Mouse (Mus musculus) MEL (cell line): Measurements from ENCODE around the gene B4galnt3. TPM values are rescaled to one million over a fixed set of nuclear protein-coding genes. Genes with fewer than 3 reads are reported as not detected.

Source experiments
- DNase-seq: peaks from one replicate; pipeline ENCODE4 v3.0.0; 2011; ENCODE audit warnings: low read depth, low spot score
- H3K27ac ChIP-seq: 2 replicates; pipeline ENCODE4 v1.5.1; 2012; ENCODE audit warnings: low read depth, mild to moderate bottlenecking, control low read depth, low read length, moderate library complexity; ENCODE audit not compliant: control insufficient read depth
- H3K27me3 ChIP-seq, 2 experiments: fragments of 150-350 bp in 1 of 2; sonication (generic) in 1 of 2; 2 replicates each; pipeline ENCODE4 v1.6.1; 2012; ENCODE audit warnings: low read length in 2 of 2, mild to moderate bottlenecking in 2 of 2, improper control_type of control experiment in 1 of 2, moderate library complexity in 1 of 2; ENCODE audit not compliant: insufficient read depth in 2 of 2, control insufficient read depth in 1 of 2
- H3K36me3 ChIP-seq, 2 experiments: 2 replicates each; pipeline ENCODE4 v1.6.1; 2012 to 2014; ENCODE audit warnings: low read length in 2 of 2, improper control_type of control experiment in 1 of 2, inconsistent platforms in 1 of 2, mild to moderate bottlenecking in 1 of 2; ENCODE audit not compliant: insufficient read depth in 2 of 2, control insufficient read depth in 1 of 2
- H3K4me1 ChIP-seq, 2 experiments: fragments of 150-350 bp in 1 of 2; sonication (generic) in 1 of 2; 2 replicates each; pipeline ENCODE4 v1.6.1; 2012; ENCODE audit warnings: low read length in 2 of 2, improper control_type of control experiment in 1 of 2, mild to moderate bottlenecking in 1 of 2; ENCODE audit not compliant: insufficient read depth in 2 of 2, control insufficient read depth in 1 of 2
- H3K4me3 ChIP-seq, 2 experiments: fragments of 150-350 bp in 1 of 2; sonication (generic) in 1 of 2; 2 replicates each; pipeline ENCODE4 v1.5.1; 2012; ENCODE audit warnings: low read depth in 2 of 2, low read length in 2 of 2, mild to moderate bottlenecking in 2 of 2, moderate library complexity in 2 of 2, control low read depth in 1 of 2, improper control_type of control experiment in 1 of 2; ENCODE audit not compliant: control insufficient read depth in 1 of 2, insufficient read depth in 1 of 2
- H3K79me2 ChIP-seq: 2 replicates; pipeline ENCODE4 v1.6.1; 2012; ENCODE audit warnings: mild to moderate bottlenecking, low read length, moderate library complexity; ENCODE audit not compliant: control insufficient read depth, poor library complexity, insufficient read depth
- H3K9ac ChIP-seq: 2 replicates; pipeline ENCODE4 v1.6.1; 2012; ENCODE audit warnings: low read depth, mild to moderate bottlenecking, control low read depth, low read length, moderate library complexity; ENCODE audit not compliant: control insufficient read depth, poor library complexity, severe bottlenecking
- H3K9me3 ChIP-seq: fragments of 150-350 bp; sonication (generic); replicated peaks from 2 replicates; pipeline ENCODE4 v1.6.1; 2012; ENCODE audit warnings: mild to moderate bottlenecking, low read length, improper control_type of control experiment, moderate library complexity; ENCODE audit not compliant: insufficient read depth
- ELF1 ChIP-seq: IDR thresholded peaks from 2 replicates; pipeline ENCODE4 v1.6.1; 2014; ENCODE audit warnings: low read depth, mild to moderate bottlenecking, inconsistent platforms, low read length, improper control_type of control experiment, moderate library complexity
- ETS1 ChIP-seq: IDR thresholded peaks from 2 replicates; pipeline ENCODE4 v1.6.1; 2012; ENCODE audit warnings: low read depth, mild to moderate bottlenecking, inconsistent platforms, low read length, improper control_type of control experiment, moderate library complexity
- GABPA ChIP-seq: IDR thresholded peaks from 2 replicates; pipeline ENCODE4 v1.6.1; 2012; ENCODE audit warnings: low read depth, mild to moderate bottlenecking, inconsistent platforms, low read length, improper control_type of control experiment, moderate library complexity
- HCFC1 ChIP-seq: IDR thresholded peaks from 2 replicates; pipeline ENCODE4 v1.6.1; 2012; ENCODE audit warnings: low read depth, mild to moderate bottlenecking, inconsistent platforms, low read length, improper control_type of control experiment, moderate library complexity
- KAT2A ChIP-seq: conservative IDR thresholded peaks from 2 replicates; pipeline ENCODE4 v1.6.1; 2012; ENCODE audit warnings: low read depth, low read length, improper control_type of control experiment, inconsistent platforms
- MAFK ChIP-seq: IDR thresholded peaks from 2 replicates; pipeline ENCODE4 v1.6.1; 2011; ENCODE audit warnings: low read depth, mild to moderate bottlenecking, low read length, improper control_type of control experiment, borderline replicate concordance
- MAX ChIP-seq: IDR thresholded peaks from 2 replicates; pipeline ENCODE4 v1.6.1; 2011; ENCODE audit warnings: low read length, improper control_type of control experiment
- MAZ ChIP-seq: IDR thresholded peaks from 2 replicates; pipeline ENCODE4 v1.6.1; 2012; ENCODE audit warnings: low read depth, mild to moderate bottlenecking, inconsistent platforms, low read length, improper control_type of control experiment
- NELFE ChIP-seq: IDR thresholded peaks from 2 replicates; pipeline ENCODE4 v1.6.1; 2011; ENCODE audit warnings: low read depth, low read length, improper control_type of control experiment
- POLR2A ChIP-seq, 2 experiments: IDR thresholded peaks; 2 replicates each; pipeline ENCODE4 v1.6.1; 2011 to 2012; ENCODE audit warnings: low read length in 2 of 2, mild to moderate bottlenecking in 2 of 2, control low read depth in 1 of 2, improper control_type of control experiment in 1 of 2, low read depth in 1 of 2, moderate library complexity in 1 of 2; ENCODE audit not compliant: control insufficient read depth in 1 of 2, insufficient read depth in 1 of 2, poor library complexity in 1 of 2
- RAD21 ChIP-seq: IDR thresholded peaks from 2 replicates; pipeline ENCODE4 v1.6.1; 2011; ENCODE audit warnings: mild to moderate bottlenecking, low read depth, low read length, improper control_type of control experiment
- RCOR1 ChIP-seq: IDR thresholded peaks from 2 replicates; pipeline ENCODE4 v1.6.1; 2012; ENCODE audit warnings: low read depth, mild to moderate bottlenecking, inconsistent platforms, low read length, improper control_type of control experiment
- SMC3 ChIP-seq: IDR thresholded peaks from 2 replicates; pipeline ENCODE4 v1.6.1; 2011; ENCODE audit warnings: low read depth, low read length, improper control_type of control experiment
- TAL1 ChIP-seq: IDR thresholded peaks from 2 replicates; pipeline ENCODE4 v1.6.1; 2012; ENCODE audit warnings: mild to moderate bottlenecking, inconsistent platforms, low read length, moderate library complexity, mixed read lengths
- TBP ChIP-seq: IDR thresholded peaks from 2 replicates; pipeline ENCODE4 v1.8.0; 2011; ENCODE audit warnings: low read depth, low read length, improper control_type of control experiment
- TCF12 ChIP-seq: IDR thresholded peaks from 2 replicates; pipeline ENCODE4 v1.6.1; 2014; ENCODE audit warnings: low read depth, mild to moderate bottlenecking, inconsistent platforms, low read length, improper control_type of control experiment, moderate library complexity
- UBTF ChIP-seq: IDR thresholded peaks from 2 replicates; pipeline ENCODE4 v1.6.1; 2012; ENCODE audit warnings: low read depth, mild to moderate bottlenecking, inconsistent platforms, low read length, improper control_type of control experiment, moderate library complexity, borderline replicate concordance; ENCODE audit not compliant: insufficient read depth
- USF1 ChIP-seq: IDR thresholded peaks from 2 replicates; pipeline ENCODE4 v1.6.1; 2014; ENCODE audit warnings: low read depth, mild to moderate bottlenecking, inconsistent platforms, low read length, improper control_type of control experiment, moderate library complexity
- USF2 ChIP-seq, 2 experiments: IDR thresholded peaks; 2 replicates each; pipeline ENCODE4 v1.6.1; 2011 to 2012; ENCODE audit warnings: improper control_type of control experiment in 2 of 2, low read length in 2 of 2, borderline replicate concordance in 1 of 2, inconsistent platforms in 1 of 2, low read depth in 1 of 2, mild to moderate bottlenecking in 1 of 2; ENCODE audit not compliant: insufficient read depth in 1 of 2
- ZKSCAN1 ChIP-seq: IDR thresholded peaks from 2 replicates; pipeline ENCODE4 v1.6.1; 2012; ENCODE audit warnings: low read depth, mild to moderate bottlenecking, inconsistent platforms, low read length, improper control_type of control experiment, moderate library complexity
- ZNF384 ChIP-seq: IDR thresholded peaks from 2 replicates; pipeline ENCODE4 v1.6.1; 2012; ENCODE audit warnings: low read depth, mild to moderate bottlenecking, inconsistent platforms, low read length, improper control_type of control experiment
- polyA plus RNA-seq, 2 experiments: library from polyadenylated mRNA; stranded (reverse) in 1 of 2; unstranded in 1 of 2; fragments of >175 nt in 1 of 2; fragments of >200 nt in 1 of 2; gene quantifications; 2 replicates each; pipeline versions ENCODE4 v1.2.1 to v1.2.4; 2012; ENCODE audit warnings: low replicate concordance in 2 of 2, low read depth in 1 of 2; ENCODE audit not compliant: insufficient read length in 2 of 2, insufficient read depth in 1 of 2, missing spikeins in 1 of 2
- total RNA-seq: library from RNA; depleted of rRNA; stranded (reverse); fragments of 300-350 nt; gene quantifications from 2 replicates; pipeline ENCODE4 v1.2.3, GENCODE M21; 2012

Gene B4galnt3
- total and polyA plus RNA-seq, 3 experiments: 1.3 to 1.5 TPM; not detected in 1

DNA sequence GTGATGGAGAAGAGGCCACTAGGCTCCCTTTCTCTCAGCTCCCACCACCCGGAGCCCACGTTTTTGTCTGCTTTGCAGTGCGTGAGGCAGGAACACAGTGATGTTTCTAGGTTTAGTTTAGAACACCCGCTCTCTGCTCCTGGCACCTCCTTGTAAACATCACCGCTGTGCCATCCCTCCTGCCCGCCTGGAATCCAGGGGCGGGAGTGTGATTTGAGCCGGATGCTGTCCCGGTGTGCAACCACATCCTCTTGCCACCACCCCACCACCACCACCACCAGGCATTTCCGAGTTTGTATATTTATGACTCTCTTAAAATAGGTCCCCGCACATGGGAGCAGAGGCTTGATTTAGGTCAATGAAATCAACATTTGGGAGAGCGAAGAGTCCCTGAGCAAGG, 38.7 kb downstream of the B4galnt3 start:
- H3K79me2 ChIP-seq: no peaks in the 10 kb centered on the region
- no peak overlapping the region for H3K27ac ChIP-seq
- H3K4me3 ChIP-seq: no peak overlapping the region
- H3K9ac ChIP-seq: no peak overlapping the region
- peaks cover 11 to 13% of the 10 kb centered on the region in 2 experiments for H3K27me3 ChIP-seq
- H3K4me1 ChIP-seq: peaks cover 0 to 3% of the 10 kb centered on the region in 2 experiments; a peak in 1 of 4 replicates
- peaks cover 0 to 3% of the 10 kb centered on the region in 2 experiments; a peak in 1 of 4 replicates for H3K36me3 ChIP-seq
- no peak for DNase-seq
- TF ChIP-seq GABPA (no peak), KAT2A (no peak), TAL1 (no peak), TBP (no peak), TCF12 (no peak), MAFK (no peak), USF1 (no peak), MAZ (no peak), POLR2A (IDR thresholded peaks at IDR 0.05; ENCODE audit: control insufficient read depth in 1 of 2, insufficient read depth in 1 of 2, low read depth in 1 of 2, low read length in 2 of 2, poor library complexity in 1 of 2) (no peak), ZNF384 (no peak), RAD21 (no peak), HCFC1 (no peak), USF2 (IDR thresholded peaks at IDR 0.05; ENCODE audit: borderline replicate concordance in 1 of 2, insufficient read depth in 1 of 2, low read depth in 1 of 2, low read length in 2 of 2) (no peak), ELF1 (no peak), MAX (no peak), UBTF (no peak), SMC3 (no peak), ETS1 (no peak), ZKSCAN1 (no peak)
- H3K9me3 ChIP-seq: no peaks in the 10 kb centered on the region

DNA sequence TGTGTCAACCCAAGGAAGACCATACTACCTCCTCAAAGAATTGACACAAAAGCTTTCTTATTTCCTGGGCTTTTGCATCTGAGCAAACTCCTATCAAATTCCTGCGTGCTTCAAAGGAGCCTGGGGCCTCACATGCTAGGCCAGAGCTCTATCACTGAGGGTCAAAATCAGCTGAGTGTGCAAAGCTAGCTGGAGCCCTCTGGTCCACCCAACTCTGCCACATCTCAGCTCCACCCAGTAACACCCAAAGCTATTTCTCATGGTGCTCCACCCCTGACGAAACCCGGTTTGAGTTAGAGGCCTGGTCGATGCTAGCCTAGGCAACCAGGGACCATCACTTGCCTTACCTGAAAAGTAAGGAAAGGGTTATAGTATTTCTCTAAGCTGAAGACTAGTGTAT, 39.2 kb downstream of the B4galnt3 start:
- no peak for DNase-seq
- no peak for TF ChIP-seq POLR2A (IDR thresholded peaks at IDR 0.05; ENCODE audit: control insufficient read depth in 1 of 2, insufficient read depth in 1 of 2, low read depth in 1 of 2, low read length in 2 of 2, poor library complexity in 1 of 2)
- TF ChIP-seq ZNF384: no peak
- TF ChIP-seq TAL1: no peak
- no peak for TF ChIP-seq RCOR1
- TF ChIP-seq NELFE: no peak
- H3K36me3 ChIP-seq: peaks cover 0 to 3% of the 10 kb centered on the region in 2 experiments; a peak in 1 of 4 replicates

More for the DNA sequence above, 39.2 kb downstream of the B4galnt3 start:
- no peak overlapping the region for H3K9ac ChIP-seq
- peaks cover 0 to 3% of the 10 kb centered on the region in 2 experiments; a peak in 1 of 4 replicates for H3K4me1 ChIP-seq
- no peaks in the 10 kb centered on the region for H3K79me2 ChIP-seq
- H3K9me3 ChIP-seq: no peaks in the 10 kb centered on the region
- no peak overlapping the region for H3K4me3 ChIP-seq
- peaks cover 11 to 13% of the 10 kb centered on the region in 2 experiments for H3K27me3 ChIP-seq
- H3K27ac ChIP-seq: no peak overlapping the region
